Mouse (Mus musculus): ENCODE measurements around the gene Dync1i2.

GRCm38 (mm10) chr2:71281981-71282380 lies 70.5 kb downstream of the Dync1i2 start:
- TF ChIP-seq CTCF (IDR thresholded peaks at IDR 0.05; ENCODE audit: borderline replicate concordance, insufficient read depth, low read depth, low read length) = no peak
- TF ChIP-seq POLR2A (IDR thresholded peaks at IDR 0.05; ENCODE audit: borderline replicate concordance, insufficient read depth, low read length) = no peak
